Mouse (Mus musculus) heart, postnatal 4 days (tissue): ENCODE measurements at regions not wholly inside any gene's neighbourhood (a gene's known extent, or its start where the extent isn't known, plus 50 kb on each side); places are given as distances from the start of the nearest gene placed in this dataset.

Experiments used
- DNase-seq: peaks from one replicate; pipeline ENCODE4 v3.0.0; 2021

- DNase-seq, result no peak
These were observed 344.5 kb downstream of the Tmem38b start for GRCm38 (mm10) chr4:54170202-54170931.

- DNase-seq, result no peak
These were observed 358.4 kb downstream of the Tmem38b start for GRCm38 (mm10) chr4:54184213-54184612.

GRCm38 (mm10) chr4:54195734-54196133 is 369.9 kb downstream of the Tmem38b start:
- no peak for DNase-seq

- DNase-seq, result no peak
These were observed 376.6 kb downstream of the Tmem38b start for GRCm38 (mm10) chr4:54202440-54202839.

- no peak for DNase-seq
These were observed 398.7 kb downstream of the Tmem38b start for GRCm38 (mm10) chr4:54224572-54224971.
